Mouse (Mus musculus): ENCODE results near the gene Trpc6.

DNA sequence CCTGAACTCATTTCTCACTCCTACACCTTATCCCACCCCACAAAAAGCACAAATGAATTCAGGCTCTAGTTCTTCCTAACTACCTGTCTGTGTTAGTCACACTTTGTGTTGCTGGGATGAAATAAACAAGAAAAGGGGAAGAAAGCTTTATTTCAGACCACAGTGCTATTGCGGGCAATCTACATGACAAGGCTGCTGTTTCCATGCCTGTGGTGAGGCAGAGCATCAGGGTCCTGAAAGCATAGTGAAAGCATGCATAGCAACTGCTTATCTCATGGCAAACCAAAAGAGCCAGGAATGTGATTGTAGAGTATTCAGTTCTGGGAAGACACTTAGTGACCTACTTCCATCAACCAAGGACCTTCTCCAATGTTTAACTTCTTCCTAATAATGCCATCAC lies 10.3 kb upstream of the Trpc6 start:
- TF ChIP-seq CTCF (IDR thresholded peaks at IDR 0.05; ENCODE audit: low read depth) (no peak), EP300 (IDR thresholded peaks at IDR 0.05; ENCODE audit: low read depth) (no peak)
